Comparison of ENCODE assay signal across 18 mouse cellular contexts in the genomic region with DNA sequence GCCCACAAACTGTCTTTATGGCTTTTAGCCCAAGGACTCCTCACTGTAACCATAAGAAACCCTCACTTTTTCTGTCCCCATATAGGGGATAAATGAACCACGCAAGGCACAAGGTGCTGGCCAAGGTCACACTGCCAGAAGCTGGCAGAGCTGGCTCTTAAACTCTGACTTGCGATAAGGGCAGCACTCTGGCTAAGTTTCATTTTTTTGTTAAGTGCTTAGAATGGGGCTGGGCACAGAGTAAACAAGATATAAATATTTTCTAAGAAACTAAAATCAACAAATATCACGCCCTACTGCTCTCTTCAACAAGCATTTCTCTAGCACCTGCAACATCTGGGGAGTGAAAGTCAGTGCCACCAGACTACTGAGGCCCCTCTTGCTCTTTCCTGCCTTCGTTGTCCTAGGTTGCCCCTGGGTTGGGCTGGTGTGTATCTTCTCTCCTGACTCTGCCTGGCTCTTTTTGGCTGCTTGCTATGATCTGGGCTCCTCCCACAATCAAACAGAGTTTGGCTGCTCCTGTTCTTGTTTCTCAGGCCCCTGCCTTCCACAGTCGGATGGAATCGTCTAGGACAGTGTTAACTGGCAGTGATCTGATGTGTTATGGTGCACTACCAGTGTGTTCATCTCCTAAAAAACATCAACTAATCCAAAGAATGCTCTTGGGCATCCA.
DNase-seq lines count a peak whose midpoint lies in the region; ATAC-seq lines count a peak whose summit lies in the region.
"Had no signal": no experiment of that assay in that cellular context is flagged by ENCODE, and none has a peak within 500 bp of the region (broad histone marks: within the 10 kb centered on the region; RNA-seq: fewer than 3 reads in every experiment).

No protein-coding gene starts in this region.

- peak; percentile 58 for ATAC-seq in lung, embryonic 16.5 days (ENCODE audit: low read depth)
- ATAC-seq: activated CD4-positive, CD25-positive, alpha-beta regulatory T cell, adult 4 months had no signal

- H3K27me3 ChIP-seq in lung, embryonic 16.5 days (ENCODE audit: control insufficient read depth, insufficient read depth, low read depth, low read length) = no peaks in the 10 kb centered on the region
- H3K27me3 ChIP-seq in limb, embryonic 10.5 days (ENCODE audit: low read depth, poor library complexity, severe bottlenecking) = no peaks in the 10 kb centered on the region
- H3K27me3 ChIP-seq: embryonic facial prominence, embryonic 15.5 days; kidney, embryonic 15.5 days; midbrain, embryonic 12.5 days; neural tube, embryonic 15.5 days had no signal

- H3K36me3 ChIP-seq in lung, embryonic 16.5 days (ENCODE audit: control insufficient read depth, insufficient read depth, low read length) = no peaks in the 10 kb centered on the region
- H3K36me3 ChIP-seq in limb, embryonic 10.5 days = no peaks in the 10 kb centered on the region
- H3K36me3 ChIP-seq: embryonic facial prominence, embryonic 15.5 days; kidney, embryonic 15.5 days; midbrain, embryonic 12.5 days; neural tube, embryonic 15.5 days had no signal

- intact Hi-C loops in left cerebral cortex, postnatal 14 days (cut with DNase I) = no loop called here

- H3K9ac ChIP-seq in lung, embryonic 16.5 days (ENCODE audit: low read length) = no peak overlapping the region
- H3K9ac ChIP-seq: embryonic facial prominence, embryonic 15.5 days; kidney, embryonic 15.5 days; midbrain, embryonic 12.5 days; neural tube, embryonic 15.5 days had no signal

- H3K4me2 ChIP-seq in lung, embryonic 16.5 days (ENCODE audit: low read depth, low read length) = no peak overlapping the region
- H3K4me2 ChIP-seq: embryonic facial prominence, embryonic 15.5 days; kidney, embryonic 15.5 days; liver, embryonic 11.5 days; midbrain, embryonic 12.5 days; neural tube, embryonic 15.5 days had no signal

- H3K27ac ChIP-seq in lung, embryonic 16.5 days (ENCODE audit: low read length) = peak overlapping the region; percentile 41; the same call in 1 of the 2 replicates
- H3K27ac ChIP-seq in limb, embryonic 10.5 days = no peak overlapping the region
- H3K27ac ChIP-seq: embryonic facial prominence, embryonic 15.5 days; kidney, embryonic 15.5 days; macrophage; midbrain, embryonic 12.5 days; neural tube, embryonic 15.5 days had no signal

- 62% methylated on average over 6 of the region's 6 CpGs for whole genome bisulfite sequencing in lung, embryonic 16.5 days
- 90% methylated on average over 6 of the region's 6 CpGs for WGBS in limb, embryonic 10.5 days

- DNase-seq in adrenal gland, postnatal 10 days = peak; percentile 25
- DNase-seq in adrenal gland, adult 8-10 months = no peak
- DNase-seq in testis, postnatal 14 days (ENCODE audit: low spot score) = peak; percentile 12
- DNase-seq in testis, postnatal 10 days (ENCODE audit: low spot score) = no peak
- DNase-seq in limb, embryonic 10.5 days (ENCODE audit: low spot score) = no peak
- no peak for DNase-seq in left cerebral cortex, postnatal 14 days (ENCODE audit: low spot score in 2 of 2)
- DNase-seq in thymus, postnatal 14 days = no peak
- DNase-seq: cerebellum, adult 9-10 months; gastrocnemius, postnatal 25 days; right cerebral cortex, postnatal 14 days had no signal

- peaks cover 6% of the 10 kb centered on the region; the same call in 1 of the 2 replicates for H3K4me1 ChIP-seq in lung, embryonic 16.5 days (replicated peaks; ENCODE audit: control insufficient read depth, insufficient read depth, low read length)
- H3K4me1 ChIP-seq in limb, embryonic 10.5 days = peaks cover 14% of the 10 kb centered on the region
- H3K4me1 ChIP-seq: embryonic facial prominence, embryonic 15.5 days; kidney, embryonic 15.5 days; midbrain, embryonic 12.5 days; neural tube, embryonic 15.5 days had no signal

- no peak overlapping the region for H3K4me3 ChIP-seq in lung, embryonic 16.5 days (ENCODE audit: low read length)
- no peak overlapping the region for H3K4me3 ChIP-seq in limb, embryonic 10.5 days
- H3K4me3 ChIP-seq: embryonic facial prominence, embryonic 15.5 days; kidney, embryonic 15.5 days; midbrain, embryonic 12.5 days; neural tube, embryonic 15.5 days had no signal

- H3K9me3 ChIP-seq in lung, embryonic 16.5 days (ENCODE audit: control insufficient read depth, low read length) = no peaks in the 10 kb centered on the region
- H3K9me3 ChIP-seq in limb, embryonic 10.5 days (replicated peaks) = no peaks in the 10 kb centered on the region
- H3K9me3 ChIP-seq: embryonic facial prominence, embryonic 15.5 days; kidney, embryonic 15.5 days; midbrain, embryonic 12.5 days; neural tube, embryonic 15.5 days had no signal

Comparison
In these comparisons a context has a peak if more than half of its experiments do, and no peak if none do; other contexts are left out.
1. DNase-seq: peak in adrenal gland, postnatal 10 days (single experiment) and testis, postnatal 14 days (single experiment); none in adrenal gland, adult 8-10 months (single experiment), testis, postnatal 10 days (single experiment), limb, embryonic 10.5 days (single experiment), left cerebral cortex, postnatal 14 days (0 of 2) and thymus, postnatal 14 days (single experiment).